Mouse (Mus musculus) inflammation-experienced regulatory T-cells, adult 6 months (primary cell): Measurements from ENCODE around the gene Ptpn7. TPM values are rescaled to one million over a fixed set of nuclear protein-coding genes. Genes with fewer than 3 reads are reported as not detected.

Experiments
- ATAC-seq: one replicate; pipeline ENCODE4 v1.8.0; 2017
- polyA plus RNA-seq, 3 experiments: library from polyadenylated mRNA; unstranded; fragments of 100-300 nt; shearing (Covaris generic); gene quantifications; one replicate each; pipeline ENCODE4 v1.2.1; 2017

The Ptpn7 gene
- polyA plus RNA-seq, 3 experiments from 2014 or later = 161 to 188 (median 171) TPM

DNA sequence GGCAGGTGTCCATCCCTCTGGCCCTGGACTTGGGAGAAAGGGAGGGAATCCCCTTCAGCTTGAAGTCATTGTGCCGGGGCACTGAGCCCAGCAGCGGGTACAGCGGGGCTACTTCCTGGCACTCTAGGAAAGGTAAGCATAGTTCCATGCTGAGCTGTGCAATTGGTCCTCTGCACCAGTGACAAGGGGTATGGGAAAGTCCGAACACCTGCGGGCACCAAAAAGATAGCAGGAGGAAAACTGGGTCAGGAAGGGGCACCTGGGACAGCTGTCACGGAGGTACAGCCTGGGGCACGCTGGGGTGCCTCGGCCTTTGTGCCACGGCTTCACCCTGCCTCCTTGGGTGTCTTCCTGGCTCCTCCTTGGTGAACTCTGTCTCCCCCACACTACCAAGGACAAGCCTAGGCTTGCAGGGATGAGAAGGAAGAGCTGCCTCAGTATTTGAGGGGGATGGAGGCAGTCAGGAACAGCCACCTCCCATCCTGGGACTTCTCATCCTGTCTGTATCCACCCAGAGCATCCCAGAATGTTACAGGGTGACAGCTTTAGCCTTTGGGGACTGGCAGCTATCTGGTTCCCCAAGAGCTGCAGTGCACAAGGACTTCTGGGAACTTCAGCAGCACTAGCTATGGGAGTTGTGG, 2.8 kb upstream of the Ptpn7 start:
- no peak for ATAC-seq

DNA sequence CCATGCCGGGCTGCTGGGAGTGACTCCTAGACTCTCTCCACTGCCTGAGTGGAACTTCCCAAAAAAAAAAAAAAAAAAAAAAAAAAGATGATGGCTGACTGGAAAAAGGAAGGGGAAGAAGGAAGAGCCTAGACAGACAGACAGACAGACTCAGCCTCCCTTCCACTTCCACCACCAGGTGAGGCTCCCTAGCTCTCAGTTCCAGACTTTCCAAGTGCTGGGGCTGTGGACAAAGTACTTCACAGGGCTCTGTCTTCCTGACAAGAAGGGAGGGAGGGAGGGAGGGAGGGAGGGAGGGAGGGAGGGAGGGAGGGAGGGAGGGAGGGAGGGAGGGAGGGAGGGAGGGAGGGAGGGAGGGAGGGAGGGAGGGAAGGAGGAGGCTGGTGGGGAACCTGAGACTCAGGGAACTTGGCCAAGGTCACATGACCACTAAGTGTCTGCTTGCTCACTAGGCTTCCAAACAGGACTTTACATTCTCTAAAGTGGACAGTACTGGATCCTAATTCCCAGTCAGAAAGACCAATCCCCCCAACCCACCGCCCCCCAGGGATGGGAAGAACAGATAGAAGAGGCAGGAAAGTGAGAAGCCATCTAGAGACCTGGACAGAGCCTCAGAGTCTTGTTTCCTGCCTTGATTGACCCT, 2.0 kb upstream of the Ptpn7 start:
- ATAC-seq = no peak

DNA sequence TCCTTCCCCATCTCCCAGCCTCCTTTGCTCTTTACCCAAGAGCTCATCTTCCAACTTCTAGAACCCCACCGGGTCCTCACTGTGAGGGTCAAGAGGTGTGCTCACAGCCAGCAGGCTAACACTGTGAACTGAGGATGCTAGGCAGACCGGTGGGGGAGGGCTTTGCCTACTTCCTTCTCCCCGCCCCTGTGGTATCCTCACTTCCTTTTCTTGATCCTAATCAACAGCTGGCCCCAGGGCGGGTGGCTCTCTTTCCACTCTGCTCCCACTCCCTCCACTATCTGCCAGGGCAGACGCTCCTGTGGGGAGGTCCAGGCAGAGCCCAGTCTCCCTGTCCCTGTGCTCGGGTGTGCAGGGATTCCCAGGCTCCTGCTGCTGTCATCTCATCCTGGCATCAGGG, 1.5 kb upstream of the Ptpn7 start:
- ATAC-seq = peak; percentile 41

DNA sequence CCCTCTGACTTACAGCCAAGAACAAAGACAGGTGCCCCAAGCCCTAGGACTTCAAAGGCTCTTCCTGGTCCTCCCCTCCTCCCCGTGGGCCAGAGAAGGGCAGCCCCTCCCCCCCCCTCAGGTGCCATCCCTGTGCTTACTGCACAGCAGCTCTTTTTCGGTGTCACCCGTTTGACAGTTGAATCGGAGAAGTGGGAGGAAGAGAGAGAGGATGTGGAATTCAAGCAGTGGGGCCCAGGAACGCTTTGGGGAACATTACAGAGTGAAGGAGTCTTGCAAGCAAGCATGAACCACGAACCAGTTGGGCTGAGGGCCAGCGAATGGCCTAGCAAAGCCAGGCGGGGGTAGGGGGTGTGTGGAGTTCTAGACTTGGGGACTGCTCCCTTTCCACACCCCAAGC, 940 bp upstream of the Ptpn7 start:
- ATAC-seq = no peak

- ATAC-seq = peak; percentile 53
Measured at GRCm38 (mm10) chr1:135132893-135133369, 431 bp downstream of the Ptpn7 start.

- ATAC-seq = no peak
Measured at GRCm38 (mm10) chr1:135133678-135134435, 1.4 kb downstream of the Ptpn7 start.

- ATAC-seq = no peak
Measured at GRCm38 (mm10) chr1:135135111-135135787, 2.7 kb downstream of the Ptpn7 start.

DNA sequence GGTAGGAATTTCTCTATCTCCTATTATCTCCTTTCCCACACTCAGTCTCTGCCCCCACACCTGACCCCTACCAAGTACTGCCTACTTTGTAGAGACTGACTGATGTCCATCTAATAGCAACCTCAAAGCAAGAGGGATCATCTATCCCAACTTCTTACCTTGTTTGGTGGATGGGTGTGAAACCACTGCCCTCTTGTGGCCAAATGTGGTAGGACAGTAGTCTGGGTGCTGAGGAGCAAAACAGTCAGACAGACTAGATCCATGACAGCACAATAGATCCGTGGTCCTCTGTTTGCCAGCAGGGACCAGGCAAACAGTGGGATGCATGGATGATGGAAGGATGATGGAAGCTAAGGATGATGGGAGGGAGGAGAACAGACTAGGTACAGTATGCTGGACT, 4.0 kb downstream of the Ptpn7 start:
- ATAC-seq = peak; percentile 27

- ATAC-seq = no peak
Measured at GRCm38 (mm10) chr1:135139906-135140305, 7.4 kb downstream of the Ptpn7 start.

GRCm38 (mm10) chr1:135142452-135142851, 10.0 kb downstream of the Ptpn7 start:
- ATAC-seq = no peak

DNA sequence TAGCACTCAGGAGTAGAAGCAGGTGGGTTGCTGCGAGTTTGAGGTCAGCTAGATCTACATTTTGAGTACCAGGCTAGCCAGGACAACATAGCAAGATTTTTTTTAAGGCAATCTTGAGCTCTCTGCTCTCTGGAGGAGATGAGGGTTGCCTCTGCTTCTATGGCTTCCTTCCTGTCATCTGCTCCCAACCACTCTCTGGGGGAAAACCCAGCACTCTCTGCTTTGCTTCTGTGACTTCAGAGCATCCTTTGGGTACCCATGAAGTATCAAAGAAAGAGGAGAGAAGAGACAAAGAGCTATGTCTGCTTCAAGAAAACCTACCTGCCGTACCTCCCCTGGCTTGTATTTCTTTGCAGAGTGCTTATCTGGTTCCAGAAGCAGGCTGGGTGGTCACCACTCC, 11.4 kb downstream of the Ptpn7 start:
- ATAC-seq = peak; percentile 64

DNA sequence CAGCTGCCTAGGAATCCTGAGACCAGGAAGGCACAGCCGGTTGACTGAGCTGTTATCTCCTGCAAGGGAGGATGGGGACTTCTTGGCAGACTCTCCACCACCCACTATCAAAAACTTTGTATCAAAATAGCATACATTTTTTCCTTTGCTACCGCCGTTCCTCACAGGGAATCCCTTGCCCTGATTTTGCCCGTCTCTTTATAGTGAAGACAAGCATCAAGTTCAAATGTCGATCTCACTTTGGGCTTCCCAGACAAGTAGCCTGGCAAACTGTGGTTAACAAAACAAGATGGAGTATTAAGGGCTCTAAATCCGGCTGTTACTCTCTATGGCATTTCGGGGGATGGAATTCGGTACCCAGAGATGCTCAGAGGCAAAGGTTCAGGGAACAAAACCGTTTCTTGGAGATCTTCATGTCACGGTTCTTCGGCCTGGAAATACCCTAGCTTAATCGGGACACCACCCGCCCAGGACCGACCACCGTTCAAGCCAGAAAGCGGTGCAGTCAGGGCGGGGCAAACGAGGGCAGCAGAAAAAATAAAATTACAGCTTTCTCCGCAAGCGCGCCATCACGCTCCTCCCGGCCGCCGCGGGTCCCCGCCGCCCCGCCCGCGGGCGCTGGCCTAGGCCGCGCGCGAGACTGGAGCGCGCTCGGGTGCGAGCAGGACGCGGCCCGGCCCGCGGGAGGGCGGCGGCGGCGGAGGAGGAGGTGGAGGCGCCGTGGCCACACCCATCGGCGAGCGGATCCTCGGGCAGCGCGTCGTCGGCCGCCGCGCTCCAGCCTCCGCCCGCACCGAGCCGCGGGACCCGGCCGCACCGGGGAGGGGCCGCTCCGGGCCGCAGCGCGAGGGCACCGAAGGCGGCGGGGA, 13.8 kb downstream of the Ptpn7 start, which contains the start of gene Arl8a:
Gene Arl8a (plus strand): TSS at position 748 of the 869 bp plus-strand sequence.
- ATAC-seq = peak; percentile 64

- ATAC-seq = peak; percentile 16
Measured at GRCm38 (mm10) chr1:135146946-135147701, 14.6 kb downstream of the Ptpn7 start.

- ATAC-seq = no peak
Measured at GRCm38 (mm10) chr1:135147702-135148058, 15.2 kb downstream of the Ptpn7 start.

DNA sequence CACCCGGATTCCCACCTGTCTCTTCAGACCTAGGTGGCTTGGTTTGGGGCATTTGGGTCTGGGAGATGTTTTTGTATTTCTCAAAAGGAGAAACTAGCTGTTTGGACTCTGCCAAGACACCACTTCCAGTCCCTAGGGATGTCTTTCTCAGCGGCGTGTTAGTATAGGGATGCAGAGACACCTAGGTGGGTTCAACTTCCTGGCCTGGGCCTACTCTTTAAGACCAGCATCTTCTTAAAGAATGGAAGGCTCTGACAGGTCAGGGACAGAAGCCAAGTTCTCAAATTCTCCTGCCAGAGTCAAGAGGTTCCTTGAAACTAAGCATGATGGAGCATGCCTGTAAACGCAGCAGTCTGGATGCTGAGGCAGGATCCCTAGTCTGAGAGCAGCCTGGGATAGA, 16.0 kb downstream of the Ptpn7 start:
- no peak for ATAC-seq

DNA sequence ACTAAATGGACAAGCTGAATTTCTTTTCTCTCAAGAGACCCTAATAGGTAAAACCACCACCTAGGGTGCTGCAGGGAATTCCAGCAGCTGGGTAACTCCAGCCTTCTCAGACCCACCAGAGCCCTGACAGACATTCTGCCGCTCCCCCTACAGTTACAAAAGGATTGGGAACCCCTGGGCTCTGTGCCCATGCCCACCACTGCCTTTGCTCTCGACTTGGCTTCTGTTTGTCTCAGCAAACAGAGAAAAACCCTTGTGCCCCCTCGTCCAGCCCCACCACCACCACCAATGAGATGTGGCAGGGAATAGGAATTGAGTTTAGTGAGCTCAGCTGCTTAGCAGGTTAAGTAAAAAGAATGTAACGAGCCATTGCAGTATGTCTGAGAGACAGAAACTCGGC, 16.5 kb downstream of the Ptpn7 start:
- ATAC-seq = no peak

DNA sequence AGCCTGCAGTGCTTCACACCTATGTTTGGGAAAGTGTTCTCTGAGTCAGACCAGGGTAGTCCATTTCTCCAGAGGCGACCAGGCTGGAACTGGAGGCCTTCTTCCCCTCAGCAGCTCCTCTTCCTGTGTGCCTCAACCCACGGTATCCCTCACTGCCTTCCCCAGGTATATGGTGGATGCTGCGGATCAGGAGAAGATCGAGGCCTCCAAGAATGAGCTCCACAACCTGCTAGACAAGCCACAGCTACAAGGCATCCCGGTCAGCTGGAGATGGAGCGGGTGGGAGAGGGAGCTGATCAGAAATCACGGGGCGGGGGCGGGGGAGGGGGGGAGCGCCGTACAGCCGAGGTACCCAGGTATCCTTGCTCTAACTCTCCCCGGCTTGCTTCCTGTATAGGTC, 21.5 kb downstream of the Ptpn7 start:
- no peak for ATAC-seq

GRCm38 (mm10) chr1:135154411-135154959, 22.0 kb downstream of the Ptpn7 start:
- ATAC-seq = peak; percentile 89

- no peak for ATAC-seq
Measured at GRCm38 (mm10) chr1:135156300-135156699, 23.8 kb downstream of the Ptpn7 start.

DNA sequence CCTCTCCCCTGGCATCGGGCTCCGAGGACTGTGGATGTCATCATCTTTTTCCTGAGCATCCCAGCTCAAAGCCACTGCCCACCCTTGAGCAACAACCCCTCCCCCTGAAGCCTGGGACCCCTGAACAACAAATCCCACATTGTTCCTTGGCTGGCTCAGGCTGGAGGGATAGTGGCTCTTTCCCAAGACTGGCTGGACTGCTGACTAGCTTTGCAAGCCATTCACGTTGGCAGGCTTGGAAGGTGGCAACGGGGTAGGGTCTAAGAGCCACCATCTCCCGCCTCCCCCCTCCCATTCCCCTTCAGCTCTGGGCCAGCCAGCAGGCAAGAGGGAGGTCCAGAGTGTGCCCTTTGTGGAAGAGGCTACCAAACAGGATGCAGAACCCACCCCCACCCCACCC, 26.1 kb downstream of the Ptpn7 start:
- no peak for ATAC-seq

DNA sequence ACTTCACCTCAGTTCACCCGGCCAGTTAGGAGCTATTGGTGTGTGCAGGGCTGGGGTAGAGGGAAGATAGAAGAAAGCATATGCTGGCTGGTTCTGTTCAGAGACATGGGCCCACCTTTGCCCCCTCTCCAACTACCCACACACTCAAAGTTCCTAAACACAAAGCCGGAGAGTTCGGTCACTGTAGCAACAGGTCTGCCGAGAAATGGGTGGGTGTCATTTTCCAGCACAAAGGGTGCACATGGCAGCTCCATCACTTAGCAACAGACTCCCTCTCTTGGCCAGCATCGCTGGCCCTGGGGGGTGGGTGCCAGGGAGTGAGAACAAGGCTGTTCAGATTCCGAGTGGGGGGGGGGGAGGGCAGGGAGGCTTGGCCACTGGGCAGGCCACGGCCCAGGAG, 26.6 kb downstream of the Ptpn7 start:
- ATAC-seq = no peak
